Mouse (Mus musculus) limb, embryonic 11.5 days (tissue): ENCODE measurements at regions not wholly inside any gene's neighbourhood (a gene's known extent, or its start where the extent isn't known, plus 50 kb on each side); places are given as distances from the start of the nearest gene placed in this dataset.

ENCODE experiments used
- ATAC-seq: fragments of 200-750 bp; cut with Nextera tagmentation; 2 replicates; pipeline ENCODE4 v1.8.0; 2017; ENCODE audit warnings: low read depth; ENCODE audit not compliant: insufficient number of reproducible peaks, low FRiP score, low TSS enrichment
- DNase-seq: peaks from one replicate; pipeline ENCODE4 v3.0.0-alpha.2; 2015; ENCODE audit warnings: low spot score
- H3K27ac ChIP-seq: fragments of 300-500 bp; sonication (generic); replicated peaks from 2 replicates; pipeline ENCODE4 v1.5.1; 2014; ENCODE audit warnings: low read depth, mild to moderate bottlenecking, low read length
- H3K27me3 ChIP-seq: fragments of 300-500 bp; sonication (generic); 2 replicates; pipeline ENCODE4 v1.6.1; 2014; ENCODE audit warnings: mild to moderate bottlenecking, low read length, mixed read lengths; ENCODE audit not compliant: control insufficient read depth, insufficient read depth
- H3K36me3 ChIP-seq: fragments of 300-500 bp; sonication (generic); 2 replicates; pipeline ENCODE4 v1.6.1; 2014; ENCODE audit warnings: mild to moderate bottlenecking, low read length, moderate library complexity, mixed read lengths; ENCODE audit not compliant: control insufficient read depth, insufficient read depth
- H3K4me1 ChIP-seq: fragments of 300-500 bp; sonication (generic); 2 replicates; pipeline ENCODE4 v1.6.1; 2014; ENCODE audit warnings: low read length, mixed read lengths; ENCODE audit not compliant: control insufficient read depth, insufficient read depth
- H3K4me2 ChIP-seq: fragments of 300-500 bp; sonication (generic); 2 replicates; pipeline ENCODE4 v1.6.1; 2014; ENCODE audit warnings: low read depth, mild to moderate bottlenecking, moderate library complexity; ENCODE audit not compliant: severe bottlenecking
- H3K4me3 ChIP-seq: fragments of 300-500 bp; sonication (generic); 2 replicates; pipeline ENCODE4 v1.5.1; 2014; ENCODE audit warnings: low read depth, low read length
- H3K9ac ChIP-seq: fragments of 300-500 bp; sonication (generic); 2 replicates; pipeline ENCODE4 v1.6.1; 2014; ENCODE audit warnings: mild to moderate bottlenecking, low read length
- H3K9me3 ChIP-seq: fragments of 300-500 bp; sonication (generic); 2 replicates; pipeline ENCODE4 v1.6.1; 2016; ENCODE audit warnings: low read length; ENCODE audit not compliant: control insufficient read depth
- WGBS: fragments of 180-500 bp; shearing (Covaris S2); extraction: QIAGEN DNeasy Blood & Tissue Kit; methylation state at CpG from one replicate; pipeline ENCODE4 v1.1.7; 2014; 5-methylcytosine and 5-hydroxymethylcytosine counted together

- H3K9me3 ChIP-seq: no peaks in the 10 kb centered on the region
- H3K9ac ChIP-seq: peak overlapping the region; percentile 52
- peak; percentile 49 for DNase-seq
- WGBS: 3% methylated on average over 48 of the region's 48 CpGs
- no peak overlapping the region for H3K27ac ChIP-seq
- H3K4me1 ChIP-seq: peaks cover 5% of the 10 kb centered on the region; the same call in 1 of the 2 replicates
- ATAC-seq: 0 out of 2 replicates have a peak, but pooled peaks have one; percentile 13
- H3K36me3 ChIP-seq: no peaks in the 10 kb centered on the region
- peak overlapping the region; percentile 97 for H3K4me2 ChIP-seq
- peaks cover 7% of the 10 kb centered on the region; the same call in 1 of the 2 replicates for H3K27me3 ChIP-seq
- peak overlapping the region; percentile 35 for H3K4me3 ChIP-seq
Observed at GRCm38 (mm10) chr8:87037620-87038380, 152.7 kb upstream of the N4bp1 start.

GRCm38 (mm10) chr8:87035996-87036395 is 150.9 kb upstream of the N4bp1 start:
- 93% methylated on average over 10 of the region's 10 CpGs for WGBS
- Histone ChIP-seq H3K27ac (no peak overlapping the region), H3K9ac (no peak overlapping the region), H3K36me3 (no peaks in the 10 kb centered on the region), H3K4me1 (peaks cover 5% of the 10 kb centered on the region; the same call in 1 of the 2 replicates), H3K4me2 (no peak overlapping the region), H3K27me3 (peaks cover 7% of the 10 kb centered on the region; the same call in 1 of the 2 replicates), H3K4me3 (no peak overlapping the region), H3K9me3 (no peaks in the 10 kb centered on the region)
- no peak for ATAC-seq
- DNase-seq: no peak

- Histone ChIP-seq H3K4me1 (no peaks in the 10 kb centered on the region), H3K9ac (no peak overlapping the region), H3K27ac (no peak overlapping the region), H3K9me3 (no peaks in the 10 kb centered on the region), H3K27me3 (no peaks in the 10 kb centered on the region), H3K36me3 (no peaks in the 10 kb centered on the region), H3K4me2 (no peak overlapping the region), H3K4me3 (no peak overlapping the region)
- ATAC-seq (no peak), DNase-seq (no peak)
- WGBS: 78% methylated on average over 1 of the region's 1 CpGs
Observed at GRCm38 (mm10) chr8:87028171-87028570, 143.1 kb upstream of the N4bp1 start.

- Histone ChIP-seq H3K27ac (no peak overlapping the region), H3K4me1 (no peaks in the 10 kb centered on the region), H3K4me2 (no peak overlapping the region), H3K9me3 (no peaks in the 10 kb centered on the region), H3K4me3 (no peak overlapping the region), H3K9ac (no peak overlapping the region), H3K36me3 (no peaks in the 10 kb centered on the region), H3K27me3 (no peaks in the 10 kb centered on the region)
- no peak for DNase-seq
- whole genome bisulfite sequencing: 82% methylated on average over 1 of the region's 1 CpGs
- no peak for ATAC-seq
Observed at GRCm38 (mm10) chr8:87025946-87026345, 140.9 kb upstream of the N4bp1 start.

- H3K4me1 ChIP-seq: no peaks in the 10 kb centered on the region
- no peak overlapping the region for H3K4me2 ChIP-seq
- H3K9ac ChIP-seq: no peak overlapping the region
- H3K4me3 ChIP-seq: no peak overlapping the region
- no peak overlapping the region for H3K27ac ChIP-seq
- WGBS: 97% methylated on average over 3 of the region's 3 CpGs
- ATAC-seq (no peak), DNase-seq (no peak)
- no peaks in the 10 kb centered on the region for H3K9me3 ChIP-seq
- no peaks in the 10 kb centered on the region for H3K27me3 ChIP-seq
- H3K36me3 ChIP-seq: no peaks in the 10 kb centered on the region
Observed at GRCm38 (mm10) chr8:87019795-87020194, 134.7 kb upstream of the N4bp1 start.

- Histone ChIP-seq H3K27me3 (no peaks in the 10 kb centered on the region), H3K9me3 (no peaks in the 10 kb centered on the region), H3K36me3 (no peaks in the 10 kb centered on the region), H3K4me2 (no peak overlapping the region), H3K4me3 (no peak overlapping the region), H3K27ac (no peak overlapping the region), H3K9ac (no peak overlapping the region), H3K4me1 (no peaks in the 10 kb centered on the region)
- DNase-seq: no peak
- no peak for ATAC-seq
- 87% methylated on average over 1 of the region's 1 CpGs for WGBS
Observed at GRCm38 (mm10) chr8:86975546-86975945, 90.5 kb upstream of the N4bp1 start.

- Histone ChIP-seq H3K9me3 (no peaks in the 10 kb centered on the region), H3K36me3 (no peaks in the 10 kb centered on the region), H3K27ac (no peak overlapping the region), H3K4me1 (no peaks in the 10 kb centered on the region), H3K27me3 (no peaks in the 10 kb centered on the region), H3K4me3 (no peak overlapping the region), H3K4me2 (no peak overlapping the region), H3K9ac (no peak overlapping the region)
- ATAC-seq: no peak
- WGBS: 93% methylated on average over 3 of the region's 3 CpGs
- DNase-seq: no peak
Observed at GRCm38 (mm10) chr8:86971736-86972135, 86.7 kb upstream of the N4bp1 start.

GRCm38 (mm10) chr8:86969051-86969450 is 84.0 kb upstream of the N4bp1 start:
- Histone ChIP-seq H3K4me2 (no peak overlapping the region), H3K4me1 (no peaks in the 10 kb centered on the region), H3K9me3 (no peaks in the 10 kb centered on the region), H3K9ac (no peak overlapping the region), H3K36me3 (no peaks in the 10 kb centered on the region), H3K27ac (no peak overlapping the region), H3K4me3 (no peak overlapping the region), H3K27me3 (no peaks in the 10 kb centered on the region)
- ATAC-seq (no peak), DNase-seq (no peak)
- 95% methylated on average over 2 of the region's 2 CpGs for WGBS

GRCm38 (mm10) chr8:86967891-86968311 is 82.8 kb upstream of the N4bp1 start:
- Histone ChIP-seq H3K27ac (no peak overlapping the region), H3K4me2 (no peak overlapping the region), H3K9ac (no peak overlapping the region), H3K4me1 (no peaks in the 10 kb centered on the region), H3K36me3 (no peaks in the 10 kb centered on the region), H3K27me3 (no peaks in the 10 kb centered on the region), H3K9me3 (no peaks in the 10 kb centered on the region), H3K4me3 (no peak overlapping the region)
- DNase-seq: no peak
- 13% methylated on average over 3 of the region's 3 CpGs for WGBS
- no peak for ATAC-seq
